Mouse (Mus musculus) embryonic facial prominence, embryonic 11.5 days (tissue): ENCODE measurements around the gene Olfr1221. TPM values are rescaled to one million over a fixed set of nuclear protein-coding genes. Genes with fewer than 3 reads are reported as not detected.

Source experiments
- ATAC-seq: fragments of 200-750 bp; cut with Nextera tagmentation; replicated peaks from 2 replicates; pipeline ENCODE4 v1.8.0; 2017; ENCODE audit warnings: low read depth; ENCODE audit not compliant: insufficient number of reproducible peaks, low FRiP score, low TSS enrichment
- DNase-seq: peaks from one replicate; pipeline ENCODE4 v3.0.0-alpha.2; 2015; ENCODE audit warnings: low spot score
- H3K27ac ChIP-seq: fragments of 300-500 bp; sonication (generic); replicated peaks from 2 replicates; pipeline ENCODE4 v1.5.1; 2014; ENCODE audit warnings: mild to moderate bottlenecking, low read depth, low read length, control low read depth
- H3K27me3 ChIP-seq: fragments of 300-500 bp; sonication (generic); 2 replicates; pipeline ENCODE4 v1.6.1; 2014; ENCODE audit warnings: mild to moderate bottlenecking, low read length, moderate library complexity, mixed read lengths; ENCODE audit not compliant: control insufficient read depth, insufficient read depth
- H3K36me3 ChIP-seq: fragments of 300-500 bp; sonication (generic); replicated peaks from 2 replicates; pipeline ENCODE4 v1.6.1; 2014; ENCODE audit warnings: low read depth, mild to moderate bottlenecking, low read length, moderate library complexity, mixed read lengths; ENCODE audit not compliant: control insufficient read depth, insufficient read depth
- H3K4me1 ChIP-seq: fragments of 300-500 bp; sonication (generic); 2 replicates; pipeline ENCODE4 v1.6.1; 2014; ENCODE audit warnings: low read length, mixed read lengths; ENCODE audit not compliant: control insufficient read depth, insufficient read depth
- H3K4me2 ChIP-seq: fragments of 300-500 bp; sonication (generic); 2 replicates; pipeline ENCODE4 v1.6.1; 2014; ENCODE audit warnings: low read depth, mild to moderate bottlenecking, control low read depth, low read length, moderate library complexity
- H3K4me3 ChIP-seq: fragments of 300-500 bp; sonication (generic); 2 replicates; pipeline ENCODE4 v1.5.1; 2014; ENCODE audit warnings: low read depth, low read length, control low read depth
- H3K9ac ChIP-seq: fragments of 300-500 bp; sonication (generic); replicated peaks from 2 replicates; pipeline ENCODE4 v1.6.1; 2014; ENCODE audit warnings: mild to moderate bottlenecking, control low read depth, low read length
- H3K9me3 ChIP-seq: fragments of 300-500 bp; sonication (generic); replicated peaks from 2 replicates; pipeline ENCODE4 v1.6.1; 2016; ENCODE audit warnings: mild to moderate bottlenecking, low read length, inconsistent platforms, mixed read lengths; ENCODE audit not compliant: control insufficient read depth
- WGBS: fragments of 180-500 bp; shearing (Covaris S2); extraction: QIAGEN DNeasy Blood & Tissue Kit; methylation state at CpG from one replicate; pipeline ENCODE4 v1.1.7; 2014; 5-methylcytosine and 5-hydroxymethylcytosine counted together
- polyA plus RNA-seq: library from polyadenylated mRNA; unstranded; fragments of >200 nt; fragmentation: Nextera tagmentation; extraction: Ambion mirVana; gene quantifications from 2 replicates; pipeline ENCODE4 v1.2.1, GENCODE M21; 2014

The Olfr1221 gene
- polyA plus RNA-seq, 1 experiment from 2014 or later, result not detected

DNA sequence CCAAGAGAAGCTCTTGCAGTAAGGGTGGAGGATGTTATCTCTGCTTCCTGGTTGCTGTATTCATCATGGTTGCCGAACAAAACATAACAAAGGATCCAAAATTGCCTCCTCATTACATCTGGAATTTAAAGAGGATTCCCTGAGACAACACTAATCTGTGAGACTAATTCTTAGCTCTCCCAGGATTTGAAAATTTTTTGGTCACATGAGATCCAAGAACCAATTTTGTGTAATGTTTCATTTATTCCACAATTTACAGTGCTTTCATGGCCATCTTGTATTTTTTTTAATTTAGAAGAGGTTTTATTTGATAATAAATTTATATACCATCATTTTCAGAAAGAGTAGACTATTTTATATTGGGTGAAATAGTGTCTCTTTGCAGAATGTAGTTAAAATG is 33.7 kb downstream of the Olfr1221 start, which contains the start of gene Olfr1219:
Olfr1219 (minus strand) TSS at position 101 of the 400 bp plus-strand sequence.
- H3K27ac ChIP-seq, result no peak within 1 kb of the TSS
- H3K4me1 ChIP-seq, result no peaks in the 10 kb centered on the region
- H3K4me2 ChIP-seq, result no peak within 1 kb of the TSS
- DNase-seq (no peak), ATAC-seq (no peak)
- no peaks in the 10 kb centered on the region for H3K27me3 ChIP-seq
- H3K36me3 ChIP-seq, result no peaks in the 10 kb centered on the region
- H3K4me3 ChIP-seq, result no peak within 1 kb of the TSS
- no peaks in the 10 kb centered on the region for H3K9me3 ChIP-seq
- no peak within 1 kb of the TSS for H3K9ac ChIP-seq
- 68% methylated on average over 1 of the region's 1 CpGs for WGBS

DNA sequence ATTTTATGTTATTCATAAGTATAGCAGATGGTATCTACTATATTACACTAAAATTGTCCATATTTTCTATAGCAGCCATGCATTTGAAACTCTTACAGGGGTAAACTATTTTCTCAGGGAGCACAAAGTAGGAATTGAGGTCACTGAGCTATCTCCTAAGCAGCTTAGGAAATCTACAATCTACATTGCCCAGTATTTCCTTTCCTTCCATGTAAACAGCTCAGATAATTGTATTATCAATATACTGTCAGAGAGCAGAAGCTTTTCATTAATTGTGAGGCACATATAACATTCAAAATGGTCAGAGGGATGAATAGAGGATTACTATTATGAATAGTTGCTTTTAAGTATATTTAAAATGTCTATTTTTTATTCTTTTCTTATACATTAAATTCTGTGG is 35.6 kb downstream of the Olfr1221 start:
- Histone ChIP-seq H3K27ac (no peak overlapping the region), H3K4me2 (no peak overlapping the region), H3K4me1 (no peaks in the 10 kb centered on the region), H3K27me3 (no peaks in the 10 kb centered on the region), H3K9ac (no peak overlapping the region), H3K36me3 (no peaks in the 10 kb centered on the region), H3K4me3 (no peak overlapping the region), H3K9me3 (no peaks in the 10 kb centered on the region)
- DNase-seq, result no peak
- ATAC-seq, result no peak

DNA sequence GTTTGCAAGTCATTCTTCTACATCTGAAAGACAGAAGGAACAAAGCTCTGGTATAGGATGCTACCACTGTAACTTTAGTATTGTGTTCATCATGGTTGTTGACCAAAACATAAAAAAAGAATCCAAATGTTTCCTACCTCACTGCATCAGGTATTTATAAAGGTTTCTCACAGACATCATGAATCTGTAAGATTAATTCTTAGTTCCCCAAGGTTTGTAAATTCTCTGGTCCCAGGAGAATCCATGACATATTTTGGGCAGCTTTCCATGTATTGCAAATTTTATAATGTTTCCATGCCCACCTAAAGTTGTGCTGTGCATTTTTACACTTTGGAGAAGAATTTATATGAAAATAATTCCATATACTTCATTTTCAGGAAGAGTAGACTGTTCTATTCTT is 56.0 kb downstream of the Olfr1221 start, which contains the start of gene Olfr1218:
Olfr1218 (minus strand) TSS at position 101 of the 400 bp plus-strand sequence.
- no peak within 1 kb of the TSS for H3K4me3 ChIP-seq
- no peak for DNase-seq
- H3K9ac ChIP-seq, result no peak within 1 kb of the TSS
- H3K36me3 ChIP-seq, result no peaks in the 10 kb centered on the region
- no peaks in the 10 kb centered on the region for H3K9me3 ChIP-seq
- no peaks in the 10 kb centered on the region for H3K27me3 ChIP-seq
- H3K27ac ChIP-seq, result no peak within 1 kb of the TSS
- no peak within 1 kb of the TSS for H3K4me2 ChIP-seq
- ATAC-seq, result no peak
- H3K4me1 ChIP-seq, result no peaks in the 10 kb centered on the region

Other genes starting within 250 kb of the Olfr1221 start
- not detected in 2 replicates for gene Olfr1208, start 215.0 kb downstream of the Olfr1221 start, polyA plus RNA-seq
- not detected in 2 replicates for gene Olfr1209, start 202.1 kb downstream of the Olfr1221 start, polyA plus RNA-seq
- gene Olfr1211, start 179.2 kb downstream of the Olfr1221 start, polyA plus RNA-seq, result not detected in 2 replicates
- gene Olfr1212, start 163.3 kb downstream of the Olfr1221 start, polyA plus RNA-seq, result not detected in 2 replicates
- not detected in 2 replicates for gene Gm13762, start 137.0 kb downstream of the Olfr1221 start, polyA plus RNA-seq
- not detected in 2 replicates for gene Olfr1214, start 124.6 kb downstream of the Olfr1221 start, polyA plus RNA-seq
- gene Olfr1215, start 110.3 kb downstream of the Olfr1221 start, polyA plus RNA-seq, result not detected in 2 replicates
- not detected in 2 replicates for gene Olfr1216, start 98.9 kb downstream of the Olfr1221 start, polyA plus RNA-seq
- gene Olfr1217, start 85.2 kb downstream of the Olfr1221 start, polyA plus RNA-seq, result not detected in 2 replicates
- gene Olfr1218, start 56.1 kb downstream of the Olfr1221 start, polyA plus RNA-seq, result not detected in 2 replicates
- not detected in 2 replicates for gene Olfr1219, start 33.8 kb downstream of the Olfr1221 start, polyA plus RNA-seq
- gene Olfr1220, start 10.4 kb downstream of the Olfr1221 start, polyA plus RNA-seq, result not detected in 2 replicates
- not detected in 2 replicates for gene Olfr1222, start 15.8 kb upstream of the Olfr1221 start, polyA plus RNA-seq
- not detected in 2 replicates for gene Olfr1223, start 34.3 kb upstream of the Olfr1221 start, polyA plus RNA-seq
- gene Olfr1224-ps1, start 46.8 kb upstream of the Olfr1221 start, polyA plus RNA-seq, result not detected in 2 replicates
- gene Olfr1225, start 57.4 kb upstream of the Olfr1221 start, polyA plus RNA-seq, result not detected in 2 replicates
- gene Olfr1226, start 82.8 kb upstream of the Olfr1221 start, polyA plus RNA-seq, result not detected in 2 replicates
- not detected in 2 replicates for gene Olfr1228, start 136.8 kb upstream of the Olfr1221 start, polyA plus RNA-seq
- gene Olfr1229, start 170.7 kb upstream of the Olfr1221 start, polyA plus RNA-seq, result not detected in 2 replicates
- gene Olfr1230, start 180.0 kb upstream of the Olfr1221 start, polyA plus RNA-seq, result not detected in 2 replicates
- not detected in 2 replicates for gene Olfr1231, start 189.8 kb upstream of the Olfr1221 start, polyA plus RNA-seq
- gene Olfr1232, start 212.4 kb upstream of the Olfr1221 start, polyA plus RNA-seq, result not detected in 2 replicates
- gene Olfr1233, start 225.1 kb upstream of the Olfr1221 start, polyA plus RNA-seq, result not detected in 2 replicates
- gene Olfr1234, start 247.6 kb upstream of the Olfr1221 start, polyA plus RNA-seq, result not detected in 2 replicates